Mouse (Mus musculus) midbrain, embryonic 16.5 days (tissue): Measurements from ENCODE around the gene Dennd4b. TPM values are rescaled to one million over a fixed set of nuclear protein-coding genes. Genes with fewer than 3 reads are reported as not detected.

Source experiments
- ATAC-seq: fragments of 200-750 bp; cut with Nextera tagmentation; 2 replicates; pipeline ENCODE4 v1.8.0; 2017; ENCODE audit warnings: moderate TSS enrichment
- H3K27ac ChIP-seq: fragments of 300-500 bp; sonication (generic); 2 replicates; pipeline ENCODE4 v1.5.1; 2014; ENCODE audit warnings: mild to moderate bottlenecking, low read length, mixed read lengths
- H3K27me3 ChIP-seq: fragments of 300-500 bp; sonication (generic); 2 replicates; pipeline ENCODE4 v1.6.1; 2014; ENCODE audit warnings: low read depth, low read length, mixed read lengths; ENCODE audit not compliant: control insufficient read depth, insufficient read depth
- H3K36me3 ChIP-seq: fragments of 300-500 bp; sonication (generic); 2 replicates; pipeline ENCODE4 v1.6.1; 2014; ENCODE audit warnings: mild to moderate bottlenecking, low read length, moderate library complexity, mixed read lengths; ENCODE audit not compliant: control insufficient read depth, insufficient read depth
- H3K4me1 ChIP-seq: fragments of 300-500 bp; sonication (generic); 2 replicates; pipeline ENCODE4 v1.6.1; 2014; ENCODE audit warnings: mild to moderate bottlenecking, low read length, mixed read lengths; ENCODE audit not compliant: control insufficient read depth, insufficient read depth
- H3K4me2 ChIP-seq: fragments of 300-500 bp; sonication (generic); 2 replicates; pipeline ENCODE4 v1.6.1; 2014; ENCODE audit warnings: mild to moderate bottlenecking, low read length, mixed read lengths
- H3K4me3 ChIP-seq: fragments of 300-500 bp; sonication (generic); 2 replicates; pipeline ENCODE4 v1.5.1; 2014; ENCODE audit warnings: low read depth, mild to moderate bottlenecking, low read length, moderate library complexity, mixed read lengths
- H3K9ac ChIP-seq: fragments of 300-500 bp; sonication (generic); 2 replicates; pipeline ENCODE4 v1.6.1; 2014; ENCODE audit warnings: low read depth, low read length, mixed read lengths
- H3K9me3 ChIP-seq: fragments of 300-500 bp; sonication (generic); replicated peaks from 2 replicates; pipeline ENCODE4 v1.6.1; 2014; ENCODE audit warnings: mild to moderate bottlenecking, low read length, mixed read lengths; ENCODE audit not compliant: control insufficient read depth, poor library complexity, severe bottlenecking
- WGBS: fragments of 180-500 bp; shearing (Covaris S2); extraction: QIAGEN DNeasy Blood & Tissue Kit; methylation state at CpG from one replicate; pipeline ENCODE4 v1.1.7; 2014; 5-methylcytosine and 5-hydroxymethylcytosine counted together
- polyA plus RNA-seq: library from polyadenylated mRNA; unstranded; fragments of >200 nt; fragmentation: Nextera tagmentation; extraction: Ambion mirVana; gene quantifications from 2 replicates; pipeline ENCODE4 v1.2.1, GENCODE M21; 2015

Gene Dennd4b
- polyA plus RNA-seq, 1 experiment from 2014 or later, result 7.8 TPM

GRCm38 (mm10) chr3:90268971-90269370 lies 4.0 kb downstream of the Dennd4b start:
- H3K27ac ChIP-seq, result no peak overlapping the region
- no peak overlapping the region for H3K9ac ChIP-seq
- WGBS, result 89% methylated on average over 16 of the region's 16 CpGs

GRCm38 (mm10) chr3:90270784-90271183 lies 5.8 kb downstream of the Dennd4b start:
- Histone ChIP-seq H3K4me1 (peaks cover 10% of the 10 kb centered on the region), H3K4me2 (no peak overlapping the region), H3K27me3 (no peaks in the 10 kb centered on the region), H3K36me3 (peaks cover 6% of the 10 kb centered on the region), H3K9me3 (no peaks in the 10 kb centered on the region), H3K4me3 (no peak overlapping the region), H3K9ac (no peak overlapping the region), H3K27ac (no peak overlapping the region)
- 94% methylated on average over 8 of the region's 8 CpGs for WGBS
- no peak for ATAC-seq

More at GRCm38 (mm10) chr3:90268971-90269370, 4.0 kb downstream of the Dennd4b start:
- Histone ChIP-seq H3K4me2 (no peak overlapping the region), H3K36me3 (peaks cover 6% of the 10 kb centered on the region), H3K4me3 (no peak overlapping the region), H3K27me3 (no peaks in the 10 kb centered on the region), H3K4me1 (peaks cover 10% of the 10 kb centered on the region), H3K9me3 (no peaks in the 10 kb centered on the region)
- no peak for ATAC-seq

- Histone ChIP-seq H3K4me1 (no peaks in the 10 kb centered on the region), H3K9ac (no peak overlapping the region), H3K36me3 (peaks cover 17% of the 10 kb centered on the region), H3K27ac (no peak overlapping the region), H3K4me2 (no peak overlapping the region), H3K27me3 (no peaks in the 10 kb centered on the region), H3K9me3 (no peaks in the 10 kb centered on the region), H3K4me3 (no peak overlapping the region)
- no peak for ATAC-seq
- 73% methylated on average over 9 of the region's 9 CpGs for WGBS
These were observed 7.2 kb downstream of the Dennd4b start for GRCm38 (mm10) chr3:90272170-90272569.

- WGBS, result 94% methylated on average over 22 of the region's 22 CpGs
- Histone ChIP-seq H3K27ac (no peak overlapping the region), H3K9me3 (no peaks in the 10 kb centered on the region), H3K4me2 (no peak overlapping the region), H3K27me3 (no peaks in the 10 kb centered on the region), H3K36me3 (peaks cover 23% of the 10 kb centered on the region), H3K9ac (no peak overlapping the region), H3K4me1 (no peaks in the 10 kb centered on the region), H3K4me3 (no peak overlapping the region)
- no peak for ATAC-seq
These were observed 8.9 kb downstream of the Dennd4b start for GRCm38 (mm10) chr3:90273855-90274254.

GRCm38 (mm10) chr3:90275286-90275685 lies 10.3 kb downstream of the Dennd4b start:
- ATAC-seq, result no peak
- Histone ChIP-seq H3K27ac (no peak overlapping the region), H3K4me3 (no peak overlapping the region), H3K4me2 (no peak overlapping the region), H3K4me1 (no peaks in the 10 kb centered on the region), H3K36me3 (peaks cover 31% of the 10 kb centered on the region), H3K27me3 (no peaks in the 10 kb centered on the region), H3K9ac (no peak overlapping the region), H3K9me3 (no peaks in the 10 kb centered on the region)
- 93% methylated on average over 11 of the region's 11 CpGs for WGBS

- H3K27ac ChIP-seq, result no peak overlapping the region
- ATAC-seq, result no peak
- H3K9ac ChIP-seq, result no peak overlapping the region
- H3K4me3 ChIP-seq, result no peak overlapping the region
- no peaks in the 10 kb centered on the region for H3K4me1 ChIP-seq
- H3K36me3 ChIP-seq, result peaks cover 40% of the 10 kb centered on the region
- no peak overlapping the region for H3K4me2 ChIP-seq
- no peaks in the 10 kb centered on the region for H3K9me3 ChIP-seq
- no peaks in the 10 kb centered on the region for H3K27me3 ChIP-seq
- 47% methylated on average over 16 of the region's 16 CpGs for WGBS
These were observed 11.9 kb downstream of the Dennd4b start for GRCm38 (mm10) chr3:90276858-90277257.

GRCm38 (mm10) chr3:90277793-90278192 lies 12.8 kb downstream of the Dennd4b start:
- no peak overlapping the region for H3K4me3 ChIP-seq
- H3K9me3 ChIP-seq, result no peaks in the 10 kb centered on the region
- no peak for ATAC-seq
- no peak overlapping the region for H3K27ac ChIP-seq
- no peaks in the 10 kb centered on the region for H3K27me3 ChIP-seq
- no peak overlapping the region for H3K4me2 ChIP-seq
- H3K36me3 ChIP-seq, result peaks cover 36% of the 10 kb centered on the region
- no peaks in the 10 kb centered on the region for H3K4me1 ChIP-seq
- no peak overlapping the region for H3K9ac ChIP-seq
- WGBS, result 90% methylated on average over 9 of the region's 9 CpGs

- H3K4me1 ChIP-seq, result no peaks in the 10 kb centered on the region
- no peak overlapping the region for H3K27ac ChIP-seq
- WGBS, result 96% methylated on average over 10 of the region's 10 CpGs
- ATAC-seq, result no peak
- no peaks in the 10 kb centered on the region for H3K27me3 ChIP-seq
- H3K4me2 ChIP-seq, result no peak overlapping the region
- H3K36me3 ChIP-seq, result peaks cover 34% of the 10 kb centered on the region
- H3K9ac ChIP-seq, result no peak overlapping the region
- H3K9me3 ChIP-seq, result no peaks in the 10 kb centered on the region
- no peak overlapping the region for H3K4me3 ChIP-seq
These were observed 13.2 kb downstream of the Dennd4b start for GRCm38 (mm10) chr3:90278211-90278610.

GRCm38 (mm10) chr3:90279216-90279615 lies 14.2 kb downstream of the Dennd4b start:
- Histone ChIP-seq H3K36me3 (peaks cover 34% of the 10 kb centered on the region), H3K4me2 (no peak overlapping the region), H3K27ac (no peak overlapping the region), H3K4me1 (no peaks in the 10 kb centered on the region), H3K4me3 (no peak overlapping the region), H3K9ac (no peak overlapping the region), H3K27me3 (no peaks in the 10 kb centered on the region), H3K9me3 (no peaks in the 10 kb centered on the region)
- 95% methylated on average over 9 of the region's 9 CpGs for WGBS
- no peak for ATAC-seq
